22 mouse cellular contexts compared by ENCODE assay signal in the genomic region with DNA sequence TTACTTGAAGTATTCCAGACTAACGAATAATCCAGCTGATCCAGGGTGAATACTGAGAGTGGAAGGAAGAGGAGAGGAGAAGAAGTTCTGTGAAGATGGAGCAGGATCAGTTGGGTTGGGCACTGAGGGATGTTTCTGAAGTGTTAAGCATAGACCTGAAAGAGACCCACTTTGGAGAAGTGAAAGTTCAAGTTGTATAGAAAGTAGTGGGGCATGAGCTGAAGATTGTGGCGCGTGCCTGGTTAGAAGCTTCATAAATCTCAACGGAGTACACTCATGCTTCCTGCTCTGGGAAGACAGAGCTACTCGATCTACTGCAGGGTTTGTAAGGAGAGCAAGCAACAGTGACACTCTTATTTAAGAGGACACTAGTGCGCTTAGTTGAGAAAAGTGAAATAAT. TPM values are rescaled to one million over a fixed set of nuclear protein-coding genes. Genes with fewer than 3 reads are reported as not detected.
DNase-seq lines count a peak whose midpoint lies in the region; ATAC-seq lines count a peak whose summit lies in the region.
"Had no signal": no experiment of that assay in that cellular context is flagged by ENCODE, and none has a peak within 500 bp of the region (broad histone marks: within the 10 kb centered on the region; RNA-seq: fewer than 3 reads in every experiment).

No protein-coding gene starts in this region.

- H3K9ac ChIP-seq in hindbrain, embryonic 13.5 days = no peak overlapping the region
- H3K9ac ChIP-seq in hindbrain, embryonic 12.5 days = no peak overlapping the region
- H3K9ac ChIP-seq: embryonic facial prominence, embryonic 12.5 days; embryonic facial prominence, embryonic 15.5 days; hindbrain, embryonic 15.5 days had no signal

- H3K36me3 ChIP-seq in hindbrain, embryonic 13.5 days = peaks cover 64% of the 10 kb centered on the region
- peaks cover 64% of the 10 kb centered on the region for H3K36me3 ChIP-seq in hindbrain, embryonic 12.5 days

- H3K4me1 ChIP-seq in hindbrain, embryonic 13.5 days (replicated peaks) = no peaks in the 10 kb centered on the region
- H3K4me1 ChIP-seq in hindbrain, embryonic 12.5 days = no peaks in the 10 kb centered on the region
- H3K4me1 ChIP-seq: embryonic facial prominence, embryonic 12.5 days; embryonic facial prominence, embryonic 15.5 days; hindbrain, embryonic 10.5 days; hindbrain, embryonic 15.5 days had no signal

- H3K27ac ChIP-seq in hindbrain, embryonic 13.5 days = no peak overlapping the region
- no peak overlapping the region for H3K27ac ChIP-seq in hindbrain, embryonic 12.5 days
- H3K27ac ChIP-seq: embryonic facial prominence, embryonic 12.5 days; embryonic facial prominence, embryonic 15.5 days; hindbrain, embryonic 10.5 days; hindbrain, embryonic 15.5 days had no signal

- ATAC-seq in common myeloid progenitor, adult 5-6 weeks (replicated peaks; ENCODE audit: low read depth, poor library complexity, severe bottlenecking) = peak; percentile 65
- ATAC-seq in megakaryocyte progenitor cell, adult 5-6 weeks (replicated peaks; ENCODE audit: poor library complexity) = peak; percentile 60
- no peak for ATAC-seq in hindbrain, embryonic 13.5 days (ENCODE audit: low FRiP score)
- ATAC-seq in hindbrain, embryonic 12.5 days (ENCODE audit: low FRiP score) = no peak
- ATAC-seq: forebrain, embryonic 14.5 days had no signal

- DNase-seq in A20 (ENCODE audit: low read depth, low spot score) = peak; percentile 79
- peak; percentile 10 to 14 for DNase-seq in B cell, adult 2 months
- no peak for DNase-seq in kidney, postnatal 14 days
- no peak for DNase-seq in gastrocnemius, postnatal 36 days
- DNase-seq: adrenal gland, adult 8-10 months; adrenal gland, postnatal 25 days; cerebellum, adult 18-20 months; cerebellum, adult 9-10 months; cerebellum, postnatal 14 days; gastrocnemius, postnatal 25 days; heart, adult 11 months; heart, postnatal 36 days had no signal

- H3K4me2 ChIP-seq in hindbrain, embryonic 13.5 days = no peak overlapping the region
- H3K4me2 ChIP-seq in hindbrain, embryonic 12.5 days (replicated peaks) = no peak overlapping the region
- H3K4me2 ChIP-seq: embryonic facial prominence, embryonic 12.5 days; embryonic facial prominence, embryonic 15.5 days; heart, embryonic 11.5 days; hindbrain, embryonic 15.5 days had no signal

- WGBS in hindbrain, embryonic 13.5 days = over 99% methylated on average over 6 of the region's 6 CpGs
- WGBS in hindbrain, embryonic 12.5 days = 94% methylated on average over 6 of the region's 6 CpGs

- no peaks in the 10 kb centered on the region for H3K9me3 ChIP-seq in hindbrain, embryonic 13.5 days
- no peaks in the 10 kb centered on the region for H3K9me3 ChIP-seq in hindbrain, embryonic 12.5 days (replicated peaks)
- H3K9me3 ChIP-seq: embryonic facial prominence, embryonic 12.5 days; embryonic facial prominence, embryonic 15.5 days; hindbrain, embryonic 10.5 days; hindbrain, embryonic 15.5 days had no signal

- no peaks in the 10 kb centered on the region for H3K27me3 ChIP-seq in hindbrain, embryonic 13.5 days
- H3K27me3 ChIP-seq in hindbrain, embryonic 12.5 days = no peaks in the 10 kb centered on the region
- H3K27me3 ChIP-seq: embryonic facial prominence, embryonic 12.5 days; embryonic facial prominence, embryonic 15.5 days; hindbrain, embryonic 15.5 days had no signal

- H3K4me3 ChIP-seq in hindbrain, embryonic 13.5 days = no peak overlapping the region
- H3K4me3 ChIP-seq in hindbrain, embryonic 12.5 days = no peak overlapping the region
- H3K4me3 ChIP-seq: embryonic facial prominence, embryonic 12.5 days; embryonic facial prominence, embryonic 15.5 days; hindbrain, embryonic 10.5 days; hindbrain, embryonic 15.5 days had no signal

- intact Hi-C loops in gastrocnemius, postnatal 36 days (cut with DNase I) = no loop called here

RNA-seq across cellular contexts. Expression of a gene that starts 41.3 kb away (rescaled TPM):
- total RNA-seq in common myeloid progenitor, adult 5-6 weeks (2017) = 75.4 and 103 TPM in 2 replicates
- total RNA-seq in megakaryocyte progenitor cell, adult 5-6 weeks (2015) = 46.3 and 53.6 TPM in 2 replicates
- total RNA-seq in megakaryocyte progenitor cell, adult 5-6 weeks (2017) = 41.9 and 64.1 TPM in 2 replicates
- polyA plus RNA-seq in hindbrain, embryonic 13.5 days (2015; fragmentation: Nextera tagmentation; extraction: Ambion mirVana) = 407 and 411 TPM in 2 replicates
- polyA plus RNA-seq in hindbrain, embryonic 12.5 days (2016; fragmentation: Nextera tagmentation; extraction: Ambion mirVana) = 308 and 312 TPM in 2 replicates
- 10 to 100 TPM; 40.3 to 42.4 TPM for total RNA-seq in gastrocnemius, postnatal 36 days (2021)

Comparison
In these comparisons a context has a peak if more than half of its experiments do, and no peak if none do; other contexts are left out.
1. DNase-seq: peak in A20 (single experiment) and B cell, adult 2 months (2 of 2); none in kidney, postnatal 14 days (single experiment) and gastrocnemius, postnatal 36 days (0 of 2).
2. ATAC-seq: peak in common myeloid progenitor, adult 5-6 weeks (single experiment) and megakaryocyte progenitor cell, adult 5-6 weeks (single experiment); none in hindbrain, embryonic 13.5 days (single experiment) and hindbrain, embryonic 12.5 days (single experiment).